Mouse (Mus musculus) splenic B cell, adult 2 months (primary cell): ENCODE measurements around the gene Lrrc20.
"Not testable (repeated sequence)": the region's sequence is repeated elsewhere in the genome, so short reads cannot be mapped to it uniquely, and the experiment has no call there.

Experiments used
- DNase-seq: peaks from one replicate; pipeline ENCODE4 v3.0.0-alpha.2; 2011; ENCODE audit warnings: low read depth, low spot score
- H3K27me3 ChIP-seq: 2 replicates; pipeline ENCODE4 v1.6.1; 2012; ENCODE audit warnings: mild to moderate bottlenecking, low read length, moderate library complexity, mixed read lengths; ENCODE audit not compliant: control insufficient read depth, poor library complexity, insufficient read depth, severe bottlenecking
- H3K36me3 ChIP-seq: 2 replicates; pipeline ENCODE4 v1.6.1; 2012; ENCODE audit warnings: mild to moderate bottlenecking, low read length, moderate library complexity, mixed read lengths; ENCODE audit not compliant: control insufficient read depth, poor library complexity, insufficient read depth, severe bottlenecking

The Lrrc20 gene

GRCm38 (mm10) chr10:61555155-61555554 is 79.6 kb downstream of the Lrrc20 start:
- DNase-seq: no peak
- H3K27me3 ChIP-seq: no peaks in the 10 kb centered on the region
- no peaks in the 10 kb centered on the region for H3K36me3 ChIP-seq

DNA sequence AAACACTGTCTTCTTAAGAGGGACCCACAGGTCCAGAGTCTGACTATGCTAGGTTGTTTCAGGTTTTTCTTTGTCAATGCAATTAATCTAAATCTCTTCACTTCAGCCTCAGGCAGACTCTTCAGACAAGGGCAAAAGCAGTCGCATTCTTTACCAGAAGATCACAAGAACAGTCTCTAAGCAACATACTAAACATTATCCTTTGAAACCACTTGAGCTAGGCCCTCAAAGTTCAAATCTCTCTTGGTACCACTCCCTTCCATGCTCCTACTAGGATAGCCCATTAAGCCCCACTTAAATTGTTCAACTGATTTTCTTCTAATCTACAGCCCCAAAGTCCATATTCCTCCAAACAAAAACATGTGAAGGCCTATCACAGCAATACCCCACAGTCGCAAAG is 83.0 kb downstream of the Lrrc20 start:
- no peak for DNase-seq
- Histone ChIP-seq H3K36me3 (no peaks in the 10 kb centered on the region), H3K27me3 (no peaks in the 10 kb centered on the region)

GRCm38 (mm10) chr10:61559544-61559943 is 83.9 kb downstream of the Lrrc20 start:
- Histone ChIP-seq H3K36me3 (no peaks in the 10 kb centered on the region), H3K27me3 (no peaks in the 10 kb centered on the region)
- DNase-seq: no peak

- H3K36me3 ChIP-seq: no peaks in the 10 kb centered on the region
- no peak for DNase-seq
- no peaks in the 10 kb centered on the region for H3K27me3 ChIP-seq
These were observed 87.9 kb downstream of the Lrrc20 start for GRCm38 (mm10) chr10:61563550-61563949.

DNA sequence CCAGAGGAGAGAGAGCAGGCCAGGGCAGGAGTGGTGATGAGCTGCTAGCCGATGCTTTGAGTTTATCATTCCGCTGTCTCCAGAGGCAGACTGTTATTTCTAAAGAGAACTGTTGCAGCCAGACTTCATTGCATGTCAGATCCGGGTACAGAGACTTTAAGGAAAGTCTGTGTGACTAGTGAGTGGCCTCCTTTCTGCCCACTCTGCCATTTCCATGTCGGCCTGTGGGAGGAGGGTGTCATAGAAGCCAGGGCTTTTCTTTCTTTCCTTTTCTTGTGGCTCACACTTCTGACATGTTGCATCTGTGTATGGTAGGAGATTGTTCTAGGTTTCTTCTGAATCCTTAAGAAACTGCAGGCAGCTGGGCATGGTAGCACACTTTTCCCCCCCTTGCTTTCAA is 88.8 kb downstream of the Lrrc20 start:
- DNase-seq: no peak
- Histone ChIP-seq H3K36me3 (no peaks in the 10 kb centered on the region), H3K27me3 (no peaks in the 10 kb centered on the region)

- DNase-seq: no peak
- Histone ChIP-seq H3K27me3 (no peaks in the 10 kb centered on the region), H3K36me3 (no peaks in the 10 kb centered on the region)
These were observed 94.6 kb downstream of the Lrrc20 start for GRCm38 (mm10) chr10:61570181-61570580.

DNA sequence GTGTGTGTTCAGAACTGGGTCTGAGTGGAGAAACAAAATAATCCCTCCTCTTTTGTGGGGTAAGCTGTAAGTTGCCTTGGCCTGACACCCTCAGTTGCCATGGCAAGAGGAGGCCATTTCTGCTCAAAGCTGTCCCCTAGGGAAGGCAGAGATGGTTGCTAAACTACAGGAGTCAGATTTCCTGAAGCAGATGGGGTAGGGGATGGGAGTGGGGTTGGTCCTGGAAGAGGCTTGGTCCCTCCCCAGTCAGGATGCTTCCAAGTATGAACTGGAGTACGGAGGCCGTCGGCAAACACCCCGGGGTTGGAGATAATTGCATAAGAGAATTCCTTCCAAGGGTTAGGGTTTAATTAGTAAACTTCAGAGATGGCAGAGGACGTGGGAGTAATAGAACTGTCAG is 96.5 kb downstream of the Lrrc20 start:
- no peaks in the 10 kb centered on the region for H3K27me3 ChIP-seq
- H3K36me3 ChIP-seq: no peaks in the 10 kb centered on the region
- DNase-seq: no peak

DNA sequence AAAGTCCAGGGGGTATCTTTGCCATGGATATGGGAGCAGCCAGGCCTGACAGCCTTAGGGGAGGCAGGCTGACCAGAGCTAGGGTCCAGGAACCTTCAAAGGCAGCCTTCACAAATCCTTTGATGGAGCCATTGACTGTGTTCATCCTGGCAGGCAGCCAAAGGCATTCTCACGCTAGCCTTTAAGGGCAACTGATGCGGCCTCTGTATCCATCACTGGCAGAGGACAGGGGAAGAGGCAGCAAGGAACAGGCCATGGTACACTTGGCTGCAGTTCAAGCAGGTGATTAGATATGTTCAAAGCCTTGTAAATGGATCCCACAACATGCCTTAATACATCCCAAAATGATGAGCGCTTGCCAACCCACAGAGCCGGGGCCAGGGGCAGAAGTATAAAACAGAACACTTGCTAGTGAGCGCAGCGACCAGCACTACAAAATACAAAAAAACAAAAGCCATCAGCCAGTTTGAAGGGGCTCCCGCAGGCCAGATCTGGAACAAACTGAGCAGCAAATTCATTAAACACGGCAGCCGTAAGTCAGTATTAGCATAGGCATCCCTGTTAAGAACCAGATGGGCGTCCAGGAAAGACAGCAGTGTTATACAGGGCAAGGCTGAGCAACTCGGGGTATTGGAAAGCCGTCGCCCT is 100.6 kb downstream of the Lrrc20 start:
- Histone ChIP-seq H3K36me3 (no peaks in the 10 kb centered on the region), H3K27me3 (no peaks in the 10 kb centered on the region)
- DNase-seq: no peak

- Histone ChIP-seq H3K27me3 (no peaks in the 10 kb centered on the region), H3K36me3 (no peaks in the 10 kb centered on the region)
- DNase-seq: no peak
These were observed 111.7 kb downstream of the Lrrc20 start for GRCm38 (mm10) chr10:61587241-61587849.

- DNase-seq: no peak
- Histone ChIP-seq H3K27me3 (no peaks in the 10 kb centered on the region; the same call in none of the 2 replicates), H3K36me3 (no peaks in the 10 kb centered on the region)
These were observed 122.4 kb downstream of the Lrrc20 start for GRCm38 (mm10) chr10:61597991-61598390.

DNA sequence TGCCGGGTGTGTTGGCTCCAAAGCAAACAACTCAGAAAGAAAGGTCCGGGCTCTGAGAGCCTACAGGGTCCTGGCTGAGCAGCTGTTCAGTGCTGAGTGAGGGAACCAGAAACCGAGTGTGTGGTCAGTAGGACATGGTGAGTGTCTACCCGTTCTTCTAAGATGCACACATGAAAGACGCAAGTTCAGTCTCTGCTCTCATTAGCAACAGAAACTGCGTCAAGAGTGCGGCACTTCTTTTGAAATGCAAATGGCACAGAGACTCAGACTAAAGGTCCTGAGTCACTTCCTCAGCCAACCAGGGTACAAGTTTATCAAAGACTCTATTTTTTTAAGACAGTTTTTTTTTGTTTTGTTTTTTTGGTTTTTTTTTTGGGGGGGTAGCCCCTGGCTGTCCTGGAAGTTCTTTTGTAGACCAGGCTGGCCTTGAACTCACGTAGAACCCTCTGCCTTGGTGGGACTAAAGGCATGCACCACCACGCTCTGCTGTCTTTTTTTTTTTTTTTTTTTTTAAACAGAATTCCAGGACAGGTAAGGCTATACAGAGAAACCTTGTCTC is 124.0 kb downstream of the Lrrc20 start:
- no peak for DNase-seq
- Histone ChIP-seq H3K27me3 (no peaks in the 10 kb centered on the region; the same call in none of the 2 replicates), H3K36me3 (no peaks in the 10 kb centered on the region)

GRCm38 (mm10) chr10:61602283-61603033 is 126.9 kb downstream of the Lrrc20 start:
- H3K27me3 ChIP-seq: no peaks in the 10 kb centered on the region; the same call in 1 of the 2 replicates
- no peaks in the 10 kb centered on the region for H3K36me3 ChIP-seq
- DNase-seq: peak; percentile 74

- Histone ChIP-seq H3K27me3 (no peaks in the 10 kb centered on the region), H3K36me3 (no peaks in the 10 kb centered on the region)
- DNase-seq: no peak
These were observed 128.9 kb downstream of the Lrrc20 start for GRCm38 (mm10) chr10:61604376-61605065.

- not testable (repeated sequence) for H3K27me3 ChIP-seq, DNase-seq, H3K36me3 ChIP-seq
These were observed 129.8 kb downstream of the Lrrc20 start for GRCm38 (mm10) chr10:61605381-61605780.
